Mouse (Mus musculus) thymus, adult 2 months (tissue): Measurements from ENCODE around the gene Ndufa11. TPM values are rescaled to one million over a fixed set of nuclear protein-coding genes. Genes with fewer than 3 reads are reported as not detected.
A peak's percentile ranks its signal among the peaks of the same experiment; 100 is the strongest.

Source experiments
- DNase-seq: peaks from one replicate; pipeline ENCODE4 v3.0.0; 2021
- H3K27ac ChIP-seq: fragments of 200-500 bp; 2 replicates; pipeline ENCODE4 v1.5.1; 2012; ENCODE audit warnings: low read length, control low read depth; ENCODE audit not compliant: control insufficient read depth, insufficient read depth
- H3K27me3 ChIP-seq: fragments of 200-500 bp; 2 replicates; pipeline ENCODE4 v1.6.1; 2012; ENCODE audit warnings: mild to moderate bottlenecking, low read length, moderate library complexity, mixed read lengths; ENCODE audit not compliant: control insufficient read depth, insufficient read depth
- H3K36me3 ChIP-seq: fragments of 200-500 bp; 2 replicates; pipeline ENCODE4 v1.6.1; 2012; ENCODE audit warnings: mild to moderate bottlenecking, low read length, moderate library complexity; ENCODE audit not compliant: control insufficient read depth, insufficient read depth
- H3K4me1 ChIP-seq: fragments of 200-500 bp; replicated peaks from 2 replicates; pipeline ENCODE4 v1.6.1; 2012; ENCODE audit warnings: low read length; ENCODE audit not compliant: control insufficient read depth, insufficient read depth
- H3K4me3 ChIP-seq: fragments of 200-500 bp; 2 replicates; pipeline ENCODE4 v1.5.1; 2012; ENCODE audit warnings: mild to moderate bottlenecking, low read length, control low read depth, moderate library complexity; ENCODE audit not compliant: control insufficient read depth, insufficient read depth
- CTCF ChIP-seq: fragments of 200-500 bp; IDR thresholded peaks from 2 replicates; pipeline ENCODE4 v1.5.1; 2012; ENCODE audit warnings: mild to moderate bottlenecking, control low read depth, low read length, moderate library complexity, borderline replicate concordance; ENCODE audit not compliant: control insufficient read depth, poor library complexity, insufficient read depth; ENCODE audit errors: extremely low read depth
- POLR2A ChIP-seq: fragments of 200-500 bp; IDR thresholded peaks from 2 replicates; pipeline ENCODE4 v1.6.1; 2012; ENCODE audit warnings: mild to moderate bottlenecking, low read length, control low read depth, moderate library complexity; ENCODE audit not compliant: control insufficient read depth, poor library complexity, insufficient read depth; ENCODE audit errors: extremely low read depth
- WGBS: fragments of 180-500 bp; shearing (Covaris S2); methylation state at CpG from one replicate; pipeline ENCODE4 v1.1.7; 2018; 5-methylcytosine and 5-hydroxymethylcytosine counted together
- polyA plus RNA-seq: library from polyadenylated mRNA; depleted of rRNA; stranded (reverse); fragments of >200 nt; gene quantifications from 2 replicates; pipeline ENCODE4 v1.2.3, GENCODE M21; 2012

Gene Ndufa11
- polyA plus RNA-seq, 1 experiment, result 855 TPM

DNA sequence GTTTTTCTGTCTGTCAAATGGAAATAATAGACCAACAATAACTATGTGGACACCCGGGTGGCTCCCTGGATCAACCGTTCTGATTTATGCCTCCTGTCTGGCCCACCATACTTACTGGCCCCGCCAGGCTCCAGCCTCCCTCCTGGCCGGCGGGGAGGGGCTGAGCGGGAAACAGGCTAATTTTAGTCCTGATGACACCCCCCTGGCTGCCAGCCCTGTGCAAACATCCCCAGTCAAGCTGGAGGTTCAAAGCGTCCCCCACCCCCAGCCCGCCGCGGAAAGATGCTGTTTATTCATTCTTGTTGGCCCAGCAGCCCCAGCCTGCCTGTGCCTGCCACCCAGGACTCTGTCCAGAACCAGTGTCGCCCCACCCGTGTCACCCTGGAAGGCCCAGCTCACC, 10.6 kb downstream of the Ndufa11 start:
- H3K4me1 ChIP-seq, result peaks cover 7% of the 10 kb centered on the region; the same call in 1 of the 2 replicates
- no peak overlapping the region for H3K4me3 ChIP-seq
- H3K36me3 ChIP-seq, result peaks cover 6% of the 10 kb centered on the region; the same call in 1 of the 2 replicates
- no peak for TF ChIP-seq POLR2A
- TF ChIP-seq CTCF, result no peak
- no peak overlapping the region for H3K27ac ChIP-seq
- DNase-seq, result no peak
- H3K27me3 ChIP-seq, result no peaks in the 10 kb centered on the region
- 54% methylated on average over 12 of the region's 12 CpGs for WGBS

DNA sequence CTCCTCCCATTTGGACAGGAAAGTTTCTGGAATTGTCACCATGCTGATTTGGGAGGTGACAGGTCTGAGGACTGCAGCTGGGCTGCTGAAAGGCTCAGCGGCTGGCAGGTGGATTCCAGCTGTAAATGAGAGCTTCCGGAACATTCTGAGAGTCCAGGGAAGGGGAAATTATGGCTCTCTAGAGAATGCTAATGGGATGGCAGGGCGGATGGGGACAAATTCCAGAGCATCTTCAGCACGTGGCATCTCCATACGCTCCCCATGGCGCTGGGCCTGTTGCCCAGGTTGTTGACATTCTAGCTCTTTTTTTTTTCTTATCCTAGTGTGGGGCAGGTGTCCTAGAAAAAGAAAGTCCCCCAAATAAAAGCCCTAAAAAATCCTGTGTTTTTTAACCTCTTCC, 11.6 kb downstream of the Ndufa11 start:
- TF ChIP-seq CTCF, result no peak
- TF ChIP-seq POLR2A, result no peak
- H3K27me3 ChIP-seq, result no peaks in the 10 kb centered on the region
- H3K27ac ChIP-seq, result no peak overlapping the region; the same call in 1 of the 2 replicates
- H3K4me3 ChIP-seq, result no peak overlapping the region
- WGBS, result 79% methylated on average over 6 of the region's 6 CpGs
- DNase-seq, result no peak
- no peaks in the 10 kb centered on the region for H3K36me3 ChIP-seq
- peaks cover 7% of the 10 kb centered on the region; the same call in 1 of the 2 replicates for H3K4me1 ChIP-seq

DNA sequence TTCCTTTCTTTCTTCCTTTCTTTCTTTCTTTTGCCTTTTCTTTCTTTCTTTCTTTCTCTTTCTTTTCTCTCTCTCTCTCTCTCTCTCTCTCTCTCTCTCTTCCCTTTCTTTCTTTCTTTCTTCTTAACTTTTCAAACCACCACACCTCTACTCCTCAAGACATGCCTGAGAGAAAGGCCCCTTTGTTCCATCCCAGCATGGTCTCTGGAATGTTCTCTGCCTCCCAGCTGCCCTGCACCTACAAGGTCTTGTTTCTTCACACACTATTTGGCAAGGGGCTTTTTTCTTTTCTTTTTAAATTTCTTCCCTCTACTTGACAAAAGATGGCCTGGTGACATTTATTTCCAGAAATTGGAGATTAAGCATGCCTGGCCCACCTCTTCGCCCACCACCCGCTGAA, 12.1 kb downstream of the Ndufa11 start:
- TF ChIP-seq POLR2A (no peak), CTCF (no peak)
- no peaks in the 10 kb centered on the region for H3K36me3 ChIP-seq
- H3K27ac ChIP-seq, result no peak overlapping the region
- WGBS, result 91% methylated on average over 2 of the region's 2 CpGs
- peaks cover 7% of the 10 kb centered on the region; the same call in 1 of the 2 replicates for H3K4me1 ChIP-seq
- DNase-seq, result no peak
- no peak overlapping the region for H3K4me3 ChIP-seq
- H3K27me3 ChIP-seq, result no peaks in the 10 kb centered on the region

DNA sequence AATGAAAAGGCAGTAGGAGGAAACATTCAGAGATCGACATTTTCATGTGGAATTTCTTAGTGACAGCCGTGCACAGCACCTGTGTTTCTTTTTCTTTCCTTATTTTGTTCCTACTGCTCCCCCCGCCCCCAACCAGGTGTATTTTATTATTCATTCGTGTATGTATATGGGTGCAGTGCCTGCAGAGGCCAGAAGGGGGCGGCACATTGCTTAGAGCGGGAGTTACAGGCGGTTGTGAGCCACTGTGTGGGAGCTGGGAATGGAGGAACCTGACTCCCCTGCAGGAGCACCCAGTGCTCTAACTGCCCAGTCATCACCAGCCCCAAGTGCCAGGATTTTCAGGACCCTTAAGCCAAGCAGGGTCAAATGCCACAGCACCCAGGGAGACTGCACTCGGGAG, 19.0 kb downstream of the Ndufa11 start:
- DNase-seq, result peak; percentile 39
- Histone ChIP-seq H3K4me3 (no peak overlapping the region), H3K27me3 (no peaks in the 10 kb centered on the region), H3K27ac (no peak overlapping the region), H3K36me3 (no peaks in the 10 kb centered on the region), H3K4me1 (no peaks in the 10 kb centered on the region)
- TF ChIP-seq CTCF (peak; percentile 79; the same call in 1 of the 2 replicates), POLR2A (no peak)
- 51% methylated on average over 8 of the region's 8 CpGs for WGBS

DNA sequence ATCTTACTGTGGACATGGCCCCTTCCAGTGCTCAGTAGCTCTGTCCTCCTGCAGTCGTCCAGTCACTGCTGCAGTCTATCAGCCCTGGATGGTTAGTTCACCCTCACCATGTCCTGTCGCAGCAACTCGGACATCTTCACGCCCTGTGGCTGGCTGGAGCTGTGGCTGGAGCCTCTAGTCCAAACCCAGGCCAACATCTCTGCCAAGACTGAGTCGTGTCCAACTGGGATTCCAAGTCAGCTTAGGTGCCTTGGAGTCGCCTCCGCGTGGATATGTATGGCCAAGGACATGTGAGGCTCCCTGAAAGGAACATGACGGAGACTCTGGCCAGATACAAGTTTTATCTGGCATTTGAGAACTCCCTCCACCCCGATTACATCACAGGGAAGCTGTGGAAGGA, 20.7 kb downstream of the Ndufa11 start:
- TF ChIP-seq CTCF, result no peak
- TF ChIP-seq POLR2A, result no peak
- Histone ChIP-seq H3K36me3 (no peaks in the 10 kb centered on the region), H3K27ac (no peak overlapping the region), H3K4me1 (no peaks in the 10 kb centered on the region), H3K4me3 (no peak overlapping the region), H3K27me3 (no peaks in the 10 kb centered on the region)
- no peak for DNase-seq
- WGBS, result 88% methylated on average over 10 of the region's 10 CpGs

DNA sequence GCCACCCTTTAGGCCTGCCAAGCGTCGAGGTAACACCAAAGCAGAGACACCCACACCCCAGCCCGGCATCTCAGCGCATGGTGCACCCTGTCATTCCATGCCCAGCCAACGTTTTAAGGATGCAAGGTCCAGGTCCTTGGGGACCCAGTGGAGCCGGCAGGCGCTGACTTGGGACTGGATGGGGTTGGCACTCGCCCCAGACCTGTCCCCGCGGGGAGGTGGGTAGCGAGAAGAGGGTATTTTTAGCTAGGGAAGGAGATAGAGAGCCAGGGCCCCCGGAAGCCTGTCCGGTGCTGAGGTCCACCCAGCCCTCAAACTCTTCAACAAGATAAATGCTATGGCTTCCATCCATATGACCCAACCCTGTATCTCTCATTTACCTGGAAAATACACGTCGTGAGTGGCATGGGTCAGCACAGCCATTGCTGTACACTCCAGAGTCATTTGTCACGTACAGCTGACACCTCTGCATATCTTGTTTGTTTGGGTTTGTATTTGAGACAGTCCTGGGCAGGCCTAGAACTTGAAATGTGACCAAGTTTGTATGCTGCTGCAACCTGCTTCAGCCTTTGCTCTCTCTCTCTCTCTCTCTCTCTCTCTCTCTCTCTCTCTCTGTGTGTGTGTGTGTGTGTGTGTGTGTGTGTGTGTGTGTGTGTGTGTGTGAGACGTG, 22.7 kb downstream of the Ndufa11 start:
- 0 out of 2 replicates have a peak, but pooled peaks cover 2% of the 10 kb centered on the region for H3K4me1 ChIP-seq
- H3K27ac ChIP-seq, result no peak overlapping the region
- no peak overlapping the region for H3K4me3 ChIP-seq
- WGBS, result 90% methylated on average over 17 of the region's 17 CpGs
- H3K27me3 ChIP-seq, result no peaks in the 10 kb centered on the region
- no peaks in the 10 kb centered on the region for H3K36me3 ChIP-seq
- DNase-seq, result no peak
- no peak for TF ChIP-seq POLR2A
- TF ChIP-seq CTCF, result no peak

DNA sequence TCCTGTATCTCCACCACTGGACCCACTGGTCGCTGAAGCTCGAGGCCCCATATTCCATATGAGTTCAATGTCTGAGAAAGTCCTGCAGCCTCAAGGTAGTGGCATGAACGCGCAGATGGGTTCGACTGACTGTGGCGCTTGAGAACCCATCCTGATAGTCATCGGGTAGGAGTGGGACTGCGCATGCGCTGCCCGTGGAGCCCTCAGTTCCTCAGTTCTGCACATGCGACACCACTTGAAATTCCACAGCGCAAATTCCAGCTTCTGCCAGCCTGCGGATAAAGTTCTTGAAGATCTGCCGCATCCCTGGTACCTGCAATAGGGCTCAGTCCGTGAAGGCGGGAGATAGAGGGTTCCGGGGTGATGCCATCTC, 23.2 kb downstream of the Ndufa11 start:
- no peak overlapping the region for H3K27ac ChIP-seq
- H3K4me3 ChIP-seq, result no peak overlapping the region
- WGBS, result 92% methylated on average over 17 of the region's 17 CpGs
- no peak for TF ChIP-seq POLR2A
- TF ChIP-seq CTCF, result no peak
- no peaks in the 10 kb centered on the region for H3K27me3 ChIP-seq
- 0 out of 2 replicates have a peak, but pooled peaks cover 2% of the 10 kb centered on the region for H3K4me1 ChIP-seq
- no peaks in the 10 kb centered on the region for H3K36me3 ChIP-seq
- DNase-seq, result no peak
